Mouse (Mus musculus) embryonic facial prominence, embryonic 15.5 days (tissue): ENCODE data around the gene Akr7a5. TPM values are rescaled to one million over a fixed set of nuclear protein-coding genes. Genes with fewer than 3 reads are reported as not detected.

Experiments used
- ATAC-seq: fragments of 200-750 bp; cut with Nextera tagmentation; 2 replicates; pipeline ENCODE4 v1.8.0; 2017; ENCODE audit warnings: low read depth, moderate TSS enrichment; ENCODE audit not compliant: insufficient number of reproducible peaks, low FRiP score, low TSS enrichment
- H3K27ac ChIP-seq: fragments of 300-500 bp; sonication (generic); replicated peaks from 2 replicates; pipeline ENCODE4 v1.5.1; 2015; ENCODE audit warnings: mild to moderate bottlenecking, inconsistent platforms
- H3K27me3 ChIP-seq: fragments of 300-500 bp; sonication (generic); 2 replicates; pipeline ENCODE4 v1.6.1; 2015; ENCODE audit warnings: inconsistent platforms
- H3K36me3 ChIP-seq: fragments of 300-500 bp; sonication (generic); 2 replicates; pipeline ENCODE4 v1.6.1; 2015; ENCODE audit warnings: mild to moderate bottlenecking, inconsistent platforms
- H3K4me1 ChIP-seq: fragments of 300-500 bp; sonication (generic); 2 replicates; pipeline ENCODE4 v1.6.1; 2015; ENCODE audit warnings: inconsistent platforms
- H3K4me2 ChIP-seq: fragments of 300-500 bp; sonication (generic); replicated peaks from 2 replicates; pipeline ENCODE4 v1.6.1; 2015; ENCODE audit warnings: mild to moderate bottlenecking, inconsistent platforms
- H3K4me3 ChIP-seq: fragments of 300-500 bp; sonication (generic); replicated peaks from 2 replicates; pipeline ENCODE4 v1.5.1; 2015; ENCODE audit warnings: mild to moderate bottlenecking, inconsistent platforms
- H3K9ac ChIP-seq: fragments of 300-500 bp; sonication (generic); 2 replicates; pipeline ENCODE4 v1.6.1; 2015; ENCODE audit warnings: inconsistent platforms
- H3K9me3 ChIP-seq: fragments of 300-500 bp; sonication (generic); replicated peaks from 2 replicates; pipeline ENCODE4 v1.6.1; 2016; ENCODE audit warnings: inconsistent platforms
- WGBS: fragments of 180-500 bp; shearing (Covaris S2); methylation state at CpG from one replicate; pipeline ENCODE4 v1.1.7; 2015; 5-methylcytosine and 5-hydroxymethylcytosine counted together
- polyA plus RNA-seq: library from polyadenylated mRNA; unstranded; fragments of >200 nt; fragmentation: Nextera tagmentation; extraction: Ambion mirVana; gene quantifications from 2 replicates; pipeline ENCODE4 v1.2.1, GENCODE M21; 2015

The Akr7a5 gene
- polyA plus RNA-seq, 1 experiment from 2014 or later, result 94.1 TPM

DNA sequence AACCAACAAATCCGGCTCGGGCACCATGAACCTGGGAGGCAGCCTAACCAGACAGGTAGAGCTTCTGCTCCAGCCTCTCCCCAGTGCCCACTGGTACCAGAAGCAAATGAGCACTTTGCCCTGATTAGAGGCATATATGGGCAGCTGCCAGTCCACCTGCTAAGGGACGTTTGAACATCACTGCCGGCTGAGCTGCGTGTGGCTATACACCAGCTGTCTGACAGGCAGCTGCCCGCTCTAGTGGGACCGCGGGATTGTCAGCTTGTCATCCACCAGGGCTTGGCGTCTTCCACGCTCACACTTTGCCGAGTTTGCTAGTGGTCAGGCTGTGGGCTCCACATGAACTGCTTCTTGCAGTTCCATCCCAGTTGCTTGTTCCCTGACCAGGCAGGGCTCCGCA is 30.0 kb upstream of the Akr7a5 start:
- Histone ChIP-seq H3K27ac (no peak overlapping the region), H3K27me3 (no peaks in the 10 kb centered on the region), H3K9me3 (no peaks in the 10 kb centered on the region), H3K4me2 (no peak overlapping the region), H3K36me3 (peaks cover 56% of the 10 kb centered on the region), H3K9ac (no peak overlapping the region), H3K4me3 (no peak overlapping the region), H3K4me1 (peaks cover 32% of the 10 kb centered on the region)
- WGBS, result 86% methylated on average over 12 of the region's 12 CpGs
- no peak for ATAC-seq

DNA sequence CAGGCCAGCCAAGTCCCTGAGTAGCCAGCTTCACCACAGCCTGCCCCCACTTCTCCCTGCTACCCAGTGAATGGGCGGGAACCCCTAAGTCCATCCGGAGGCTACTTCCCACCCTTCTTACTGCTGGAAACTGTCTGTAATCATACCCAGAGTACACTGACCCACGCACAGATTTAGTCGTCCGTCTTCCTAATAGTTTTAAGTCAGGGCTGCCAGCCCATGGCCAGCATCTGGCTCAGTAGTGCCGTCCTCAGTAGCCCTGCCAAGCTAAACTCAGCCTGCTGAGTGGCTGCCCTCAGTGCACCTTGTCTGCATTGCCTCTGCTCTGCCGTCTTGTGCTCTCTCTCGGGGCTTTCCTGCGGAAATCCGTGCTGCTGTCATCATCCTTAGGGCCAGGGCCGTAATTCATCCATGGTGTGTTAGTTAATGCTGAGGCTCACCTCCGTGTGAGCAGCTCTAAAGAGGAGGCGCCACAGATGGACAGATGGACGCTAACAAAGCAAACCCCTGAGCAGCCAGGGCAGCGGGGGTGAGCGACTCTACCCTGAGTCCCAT is 28.7 kb upstream of the Akr7a5 start:
- Histone ChIP-seq H3K9me3 (no peaks in the 10 kb centered on the region), H3K27me3 (no peaks in the 10 kb centered on the region), H3K9ac (no peak overlapping the region), H3K4me2 (no peak overlapping the region), H3K27ac (no peak overlapping the region), H3K4me1 (peaks cover 26% of the 10 kb centered on the region), H3K4me3 (no peak overlapping the region), H3K36me3 (peaks cover 69% of the 10 kb centered on the region)
- no peak for ATAC-seq
- 85% methylated on average over 16 of the region's 16 CpGs for WGBS

DNA sequence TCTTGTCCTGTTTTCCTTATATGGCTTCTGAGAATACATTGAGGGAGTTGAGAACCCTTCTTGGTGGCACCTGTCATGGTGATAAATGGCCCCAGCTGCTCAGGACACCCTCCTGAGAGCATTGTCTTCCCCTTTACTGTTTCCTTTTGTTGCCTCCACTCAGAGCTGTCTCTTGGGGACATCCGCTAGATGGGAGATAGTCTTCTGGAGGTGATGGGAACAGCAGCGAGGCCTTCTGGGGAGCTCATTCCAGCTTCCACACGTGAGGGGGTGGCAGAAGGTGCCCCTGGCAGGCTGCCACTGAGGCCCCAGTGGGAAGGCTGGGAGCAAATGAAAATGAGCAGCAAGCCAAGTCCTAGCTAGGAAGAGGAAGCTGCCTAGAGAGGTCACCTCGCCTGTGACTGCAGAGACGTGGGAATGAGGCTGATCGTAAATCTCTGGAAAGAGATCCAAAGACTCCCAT is 27.6 kb upstream of the Akr7a5 start:
- no peak overlapping the region for H3K4me3 ChIP-seq
- no peak overlapping the region for H3K4me2 ChIP-seq
- ATAC-seq, result no peak
- H3K27ac ChIP-seq, result no peak overlapping the region
- H3K27me3 ChIP-seq, result no peaks in the 10 kb centered on the region
- no peaks in the 10 kb centered on the region for H3K9me3 ChIP-seq
- WGBS, result 61% methylated on average over 6 of the region's 6 CpGs
- peaks cover 78% of the 10 kb centered on the region for H3K36me3 ChIP-seq
- peaks cover 34% of the 10 kb centered on the region for H3K4me1 ChIP-seq
- H3K9ac ChIP-seq, result no peak overlapping the region

DNA sequence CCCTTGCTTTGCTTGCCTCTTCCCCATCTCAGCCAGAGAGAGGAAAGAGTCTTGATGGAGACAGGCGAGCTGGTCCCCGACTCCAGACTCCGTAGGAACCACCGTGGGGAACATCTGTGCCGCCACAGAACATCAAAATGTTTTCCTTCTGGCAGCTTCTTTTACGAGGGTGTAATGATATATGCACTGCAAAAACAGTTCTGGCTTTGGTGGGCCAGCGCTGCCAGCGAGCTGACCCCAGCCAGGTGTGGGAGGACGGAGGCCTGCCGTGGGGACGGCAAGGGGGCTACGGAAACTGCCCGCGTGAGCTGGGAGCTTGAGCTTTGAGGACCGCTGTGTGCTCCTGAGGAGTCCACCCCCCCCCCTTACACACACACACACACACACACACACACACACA is 25.7 kb upstream of the Akr7a5 start:
- Histone ChIP-seq H3K36me3 (peaks cover 91% of the 10 kb centered on the region), H3K4me2 (no peak overlapping the region), H3K27ac (no peak overlapping the region), H3K4me3 (no peak overlapping the region), H3K9me3 (no peaks in the 10 kb centered on the region), H3K4me1 (peaks cover 47% of the 10 kb centered on the region), H3K9ac (no peak overlapping the region), H3K27me3 (no peaks in the 10 kb centered on the region)
- ATAC-seq, result no peak
- WGBS, result 70% methylated on average over 15 of the region's 15 CpGs

DNA sequence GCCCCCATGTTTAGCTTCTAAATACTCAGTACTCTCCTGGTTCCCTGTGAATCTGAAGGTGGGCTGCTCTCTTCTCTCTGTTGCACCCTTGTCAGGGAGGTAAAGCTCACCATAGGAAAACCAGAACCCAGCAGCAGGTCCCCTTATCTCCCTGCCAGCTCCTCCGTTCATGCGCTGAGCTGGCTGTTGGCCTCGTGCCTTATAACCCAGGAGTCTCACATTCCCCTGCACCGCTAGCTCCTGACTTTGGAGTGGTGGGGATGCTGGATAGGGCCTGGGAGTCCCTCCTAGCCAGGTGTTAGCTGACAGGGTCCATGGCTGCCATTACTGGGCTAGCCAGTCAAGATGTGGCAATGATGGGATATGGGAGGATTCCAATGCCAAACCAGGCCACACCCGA is 24.3 kb upstream of the Akr7a5 start:
- Histone ChIP-seq H3K4me3 (no peak overlapping the region), H3K9ac (no peak overlapping the region), H3K4me2 (no peak overlapping the region), H3K27ac (peak overlapping the region; percentile 68; the same call in 1 of the 2 replicates), H3K36me3 (peaks cover 91% of the 10 kb centered on the region), H3K9me3 (no peaks in the 10 kb centered on the region), H3K27me3 (no peaks in the 10 kb centered on the region), H3K4me1 (peaks cover 44% of the 10 kb centered on the region)
- no peak for ATAC-seq
- 85% methylated on average over 5 of the region's 5 CpGs for WGBS

DNA sequence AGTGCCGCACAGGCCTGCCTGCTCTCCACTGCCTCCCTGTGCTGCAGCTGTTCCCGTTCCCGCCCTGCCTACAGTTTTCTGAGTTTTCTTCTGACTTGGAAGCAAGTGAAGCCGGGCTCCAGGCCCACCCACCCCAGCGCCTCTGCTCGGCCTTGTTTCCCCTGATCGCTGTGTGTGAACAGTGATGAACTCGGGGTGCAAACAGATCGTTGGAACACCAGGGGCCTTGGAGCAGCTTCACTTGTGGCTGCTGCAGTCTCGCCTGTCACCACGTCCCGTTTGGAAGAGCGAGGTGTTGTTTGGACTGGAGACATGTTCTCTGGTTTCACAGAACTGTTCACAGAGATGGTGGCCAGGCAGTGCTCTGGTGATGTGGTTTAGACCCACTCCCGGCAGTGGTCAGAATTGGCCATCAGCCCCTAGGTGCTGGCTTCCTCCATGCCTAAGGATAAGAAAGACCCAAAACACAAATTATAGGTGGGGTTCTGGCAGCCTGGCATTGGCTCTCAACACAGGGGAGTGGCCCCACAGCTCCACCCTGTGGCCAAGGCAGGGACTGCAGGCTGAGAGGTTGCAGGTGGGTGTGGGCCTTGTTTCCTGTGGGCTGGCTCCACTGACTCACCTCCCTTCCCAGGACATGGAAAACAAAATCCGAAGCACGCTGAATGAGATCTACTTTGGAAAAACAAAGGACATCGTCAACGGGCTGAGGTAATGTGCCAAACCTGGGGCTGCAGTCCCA is 23.3 kb upstream of the Akr7a5 start:
- H3K9me3 ChIP-seq, result no peaks in the 10 kb centered on the region
- WGBS, result 64% methylated on average over 18 of the region's 18 CpGs
- H3K9ac ChIP-seq, result no peak overlapping the region
- H3K27me3 ChIP-seq, result no peaks in the 10 kb centered on the region
- H3K4me1 ChIP-seq, result peaks cover 44% of the 10 kb centered on the region
- 0 out of 2 replicates have a peak, but pooled peaks have one; percentile 25 for ATAC-seq
- peak overlapping the region; percentile 68; the same call in 1 of the 2 replicates for H3K27ac ChIP-seq
- no peak overlapping the region for H3K4me2 ChIP-seq
- H3K36me3 ChIP-seq, result peaks cover 90% of the 10 kb centered on the region
- no peak overlapping the region for H3K4me3 ChIP-seq

DNA sequence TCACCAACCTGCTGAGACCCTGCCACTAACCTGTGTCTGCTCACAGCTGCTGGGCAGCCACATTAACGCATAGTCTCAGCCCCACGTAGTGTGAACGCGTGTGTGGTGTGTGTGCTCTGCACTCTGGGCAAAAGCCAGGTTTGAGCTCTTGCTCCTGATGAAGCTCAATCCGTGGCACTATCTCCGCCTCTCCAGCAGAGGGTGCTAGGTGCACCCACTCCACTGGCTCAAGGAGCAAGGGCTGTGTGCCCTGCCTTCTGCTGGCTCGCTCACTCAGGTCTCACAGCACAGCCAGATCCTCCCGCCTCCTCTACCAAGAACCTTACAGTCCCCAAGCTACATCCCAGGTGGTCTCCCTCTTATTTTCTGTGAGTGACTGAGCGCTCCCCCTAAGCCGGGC is 21.5 kb upstream of the Akr7a5 start:
- Histone ChIP-seq H3K4me3 (no peak overlapping the region), H3K27ac (no peak overlapping the region), H3K4me2 (no peak overlapping the region), H3K36me3 (peaks cover 77% of the 10 kb centered on the region), H3K9me3 (no peaks in the 10 kb centered on the region), H3K9ac (no peak overlapping the region), H3K27me3 (no peaks in the 10 kb centered on the region), H3K4me1 (peaks cover 39% of the 10 kb centered on the region; the same call in 1 of the 2 replicates)
- 48% methylated on average over 10 of the region's 10 CpGs for WGBS
- ATAC-seq, result no peak

DNA sequence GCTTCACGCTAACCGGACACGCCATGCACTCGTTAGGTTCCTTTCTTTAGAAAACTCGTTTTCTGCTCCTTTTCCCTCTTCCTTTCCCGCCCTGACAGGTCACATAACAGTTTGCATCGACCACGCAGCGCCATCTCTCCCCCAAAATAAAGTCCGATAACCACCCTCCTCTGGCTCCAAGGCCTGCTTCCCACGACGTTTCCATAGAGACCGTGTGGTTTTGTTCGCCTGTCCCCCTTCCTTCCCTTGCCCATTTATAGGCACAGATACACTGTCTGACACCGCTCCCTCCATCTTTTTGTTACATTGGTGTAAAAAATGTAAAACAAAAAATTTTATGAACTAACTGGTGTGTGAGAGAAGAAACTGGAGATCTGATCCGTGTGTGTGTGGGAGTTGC is 19.4 kb upstream of the Akr7a5 start:
- WGBS, result 88% methylated on average over 16 of the region's 16 CpGs

DNA sequence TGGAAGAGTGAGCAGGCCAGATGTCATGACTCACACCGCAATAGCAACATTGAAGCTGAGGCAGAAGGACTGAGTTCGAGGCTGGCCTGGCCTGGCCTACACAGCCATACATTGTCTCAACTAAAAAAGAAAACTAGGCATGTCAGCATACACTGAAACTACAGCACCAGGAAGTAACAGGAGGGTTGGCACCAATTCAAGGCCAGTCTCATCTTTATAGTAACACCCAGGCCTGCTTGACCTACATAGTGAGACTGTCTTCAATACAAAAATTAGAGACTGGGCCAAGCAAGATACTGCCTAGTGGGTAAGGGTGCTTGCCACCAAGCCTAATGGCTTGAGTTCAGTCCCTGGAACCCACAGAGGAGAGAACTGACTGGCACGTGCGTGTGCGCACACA is 18.5 kb upstream of the Akr7a5 start:
- H3K36me3 ChIP-seq, result peaks cover 52% of the 10 kb centered on the region
- WGBS, result 94% methylated on average over 5 of the region's 5 CpGs
- H3K9me3 ChIP-seq, result no peaks in the 10 kb centered on the region
- H3K27ac ChIP-seq, result no peak overlapping the region
- ATAC-seq, result no peak
- no peak overlapping the region for H3K9ac ChIP-seq
- H3K27me3 ChIP-seq, result no peaks in the 10 kb centered on the region
- no peak overlapping the region for H3K4me3 ChIP-seq
- no peak overlapping the region for H3K4me2 ChIP-seq
- H3K4me1 ChIP-seq, result peaks cover 30% of the 10 kb centered on the region; the same call in 1 of the 2 replicates

More for the DNA sequence above, 19.4 kb upstream of the Akr7a5 start:
- Histone ChIP-seq H3K27me3 (no peaks in the 10 kb centered on the region), H3K4me2 (no peak overlapping the region), H3K9ac (no peak overlapping the region), H3K4me1 (peaks cover 33% of the 10 kb centered on the region; the same call in 1 of the 2 replicates), H3K9me3 (no peaks in the 10 kb centered on the region), H3K4me3 (no peak overlapping the region), H3K36me3 (peaks cover 62% of the 10 kb centered on the region), H3K27ac (no peak overlapping the region)
- no peak for ATAC-seq

DNA sequence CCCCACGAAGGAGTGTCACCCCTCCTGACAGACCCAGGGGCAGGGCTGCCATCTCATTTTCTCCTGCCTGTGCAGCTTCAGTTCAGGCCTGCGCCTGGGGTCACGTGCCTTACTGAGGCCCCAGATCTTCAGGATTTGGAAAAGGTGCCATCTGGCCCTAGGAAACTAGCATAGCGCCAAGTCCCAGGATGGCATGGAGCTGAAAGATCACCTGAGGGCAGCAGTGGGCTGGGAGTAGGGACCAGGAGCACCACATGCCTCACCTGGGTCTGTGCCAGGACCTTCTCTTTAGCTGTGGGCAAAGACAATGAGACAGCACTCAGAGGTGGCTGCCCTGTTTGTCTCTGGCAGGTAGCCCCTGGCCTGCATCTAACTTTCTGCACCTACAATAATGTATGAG is 13.0 kb upstream of the Akr7a5 start:
- Histone ChIP-seq H3K9ac (no peak overlapping the region), H3K9me3 (no peaks in the 10 kb centered on the region), H3K4me1 (peaks cover 5% of the 10 kb centered on the region; the same call in 1 of the 2 replicates), H3K4me3 (no peak overlapping the region), H3K27ac (no peak overlapping the region), H3K36me3 (peaks cover 42% of the 10 kb centered on the region), H3K27me3 (no peaks in the 10 kb centered on the region), H3K4me2 (no peak overlapping the region)
- ATAC-seq, result no peak
- WGBS, result 82% methylated on average over 4 of the region's 4 CpGs

DNA sequence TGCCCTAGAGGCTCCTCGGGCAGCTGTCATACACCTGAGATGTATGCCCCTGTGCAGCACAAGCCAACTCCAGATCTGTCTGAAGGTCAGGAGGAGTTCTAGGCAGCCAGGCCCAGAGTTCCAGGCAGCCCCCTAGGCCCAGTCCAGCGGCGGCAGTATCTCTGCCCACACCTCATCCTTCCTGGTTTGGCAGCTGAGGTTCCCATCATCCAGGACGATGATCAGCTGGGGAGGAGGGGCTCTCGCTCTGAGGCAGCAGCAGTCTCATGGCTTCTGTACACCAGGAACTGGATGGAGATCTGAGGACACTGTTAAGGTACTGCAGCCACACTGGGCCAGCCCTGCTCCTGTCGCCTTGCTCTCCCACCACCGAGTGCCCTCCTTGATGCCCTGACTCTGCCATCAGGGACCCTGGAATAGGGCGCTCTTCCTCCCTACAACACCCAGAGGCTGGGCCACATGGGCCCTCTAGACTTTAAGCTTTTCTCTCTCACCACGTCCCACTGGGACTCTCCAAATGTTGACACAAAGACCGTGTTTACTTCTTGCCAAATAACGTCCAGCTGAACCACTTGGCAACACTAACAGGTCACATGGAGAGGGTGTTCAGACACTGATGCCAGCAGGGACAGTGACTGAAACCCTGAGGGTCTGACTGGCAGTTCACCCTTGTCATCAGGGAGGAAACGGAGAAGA is 11.7 kb upstream of the Akr7a5 start:
- Histone ChIP-seq H3K27me3 (no peaks in the 10 kb centered on the region), H3K9me3 (no peaks in the 10 kb centered on the region), H3K4me1 (peaks cover 5% of the 10 kb centered on the region; the same call in 1 of the 2 replicates), H3K27ac (no peak overlapping the region), H3K4me2 (no peak overlapping the region), H3K36me3 (peaks cover 43% of the 10 kb centered on the region), H3K9ac (no peak overlapping the region), H3K4me3 (no peak overlapping the region)
- 82% methylated on average over 12 of the region's 12 CpGs for WGBS
- no peak for ATAC-seq
